9 mouse cellular contexts compared by ENCODE assay signal in genomic region chr16:44616376-44616775, GRCm38 (mm10). TPM values are rescaled to one million over a fixed set of nuclear protein-coding genes. Genes with fewer than 3 reads are reported as not detected.
DNase-seq lines count a peak whose midpoint lies in the region; ATAC-seq lines count a peak whose summit lies in the region.
"Had no signal": no experiment of that assay in that cellular context is flagged by ENCODE, and none has a peak within 500 bp of the region (broad histone marks: within the 10 kb centered on the region; RNA-seq: fewer than 3 reads in every experiment).

No protein-coding gene starts in this region.

- WGBS in kidney, embryonic 14.5 days: 5% methylated on average over 5 of the region's 5 CpGs
- WGBS in heart, embryonic 14.5 days: 6% methylated on average over 5 of the region's 5 CpGs

- no peak for DNase-seq in kidney, adult 8-10 months
- DNase-seq in cerebellum, postnatal 14 days: peak; percentile 61 to 69
- peak; percentile 57 for DNase-seq in mesoderm, embryonic 11.5 days (ENCODE audit: low read depth, low spot score)
- DNase-seq in ovary, postnatal 10 days (ENCODE audit: low spot score): no peak
- no peak for DNase-seq in kidney, adult 11 months
- no peak for DNase-seq in adrenal gland, adult 2 months

- H3K4me3 ChIP-seq in kidney, embryonic 14.5 days (ENCODE audit: low read length): no peak overlapping the region
- H3K4me3 ChIP-seq in heart, embryonic 14.5 days (ENCODE audit: control insufficient read depth in 1 of 2, insufficient read depth in 1 of 2, low read depth in 1 of 2, low read length in 2 of 2): no peak overlapping the region

- 0 out of 2 replicates have a peak overlapping the region, but pooled peaks have one; percentile 2 for H3K9ac ChIP-seq in kidney, embryonic 14.5 days (ENCODE audit: low read depth, low read length)
- no peak overlapping the region for H3K9ac ChIP-seq in heart, embryonic 14.5 days (ENCODE audit: low read length)

- H3K36me3 ChIP-seq in kidney, embryonic 14.5 days (ENCODE audit: control insufficient read depth, insufficient read depth, low read length): no peaks in the 10 kb centered on the region
- no peaks in the 10 kb centered on the region for H3K36me3 ChIP-seq in heart, embryonic 14.5 days (ENCODE audit: control insufficient read depth, insufficient read depth, low read length)

- no peak overlapping the region for H3K4me2 ChIP-seq in kidney, embryonic 14.5 days (replicated peaks; ENCODE audit: low read depth, low read length)
- H3K4me2 ChIP-seq in heart, embryonic 14.5 days (ENCODE audit: low read length): 0 out of 2 replicates have a peak overlapping the region, but pooled peaks have one; percentile 4

- peak overlapping the region; percentile 62; the same call in 1 of the 2 replicates for H3K27ac ChIP-seq in kidney, embryonic 14.5 days (ENCODE audit: low read depth, low read length)
- H3K27ac ChIP-seq in heart, embryonic 14.5 days (replicated peaks in 1 of 2; ENCODE audit: control insufficient read depth in 1 of 2, insufficient read depth in 1 of 2, low read depth in 2 of 2, low read length in 2 of 2): peak overlapping the region; percentile 62 to 66

- no peaks in the 10 kb centered on the region for H3K27me3 ChIP-seq in kidney, embryonic 14.5 days (ENCODE audit: control insufficient read depth, insufficient read depth, low read length)
- H3K27me3 ChIP-seq in heart, embryonic 14.5 days (ENCODE audit: control insufficient read depth, insufficient read depth, low read length): no peaks in the 10 kb centered on the region

- ATAC-seq in kidney, embryonic 14.5 days (ENCODE audit: low FRiP score, low TSS enrichment): peak; percentile 94
- ATAC-seq in heart, embryonic 14.5 days (ENCODE audit: insufficient number of reproducible peaks, insufficient read depth, low FRiP score, low read depth): peak; percentile 65; the same call in 1 of the 2 replicates

- no peaks in the 10 kb centered on the region for H3K9me3 ChIP-seq in kidney, embryonic 14.5 days (ENCODE audit: control insufficient read depth, low read length)
- H3K9me3 ChIP-seq in heart, embryonic 14.5 days (ENCODE audit: control insufficient read depth, low read length): no peaks in the 10 kb centered on the region

- H3K4me1 ChIP-seq in kidney, embryonic 14.5 days (ENCODE audit: control insufficient read depth, insufficient read depth, low read length): peaks cover 19% of the 10 kb centered on the region
- peaks cover 9 to 23% of the 10 kb centered on the region in 2 experiments for H3K4me1 ChIP-seq in heart, embryonic 14.5 days (ENCODE audit: control insufficient read depth in 2 of 2, insufficient read depth in 2 of 2, low read length in 2 of 2)

RNA-seq across cellular contexts. Expression of gene Boc, which starts 57.7 kb away (rescaled TPM):
- polyA plus RNA-seq in kidney, embryonic 14.5 days (2014; fragmentation: Nextera tagmentation; extraction: Ambion mirVana): 15.2 and 23.5 TPM in 2 replicates
- 6.0 and 7.6 TPM in 2 replicates for polyA plus RNA-seq in heart, embryonic 14.5 days (2014; fragmentation: Nextera tagmentation; extraction: Ambion mirVana)
- total RNA-seq in adrenal gland, adult 2 months (2021): 10 to 100 TPM; 46.3 to 52.1 TPM
- 73.4 and 94.6 TPM in 2 replicates for polyA plus RNA-seq in adrenal gland, adult 2 months (2012; rRNA removed)
- total RNA-seq: MEL had no signal

Comparison
In these comparisons a context has a peak if more than half of its experiments do, and no peak if none do; other contexts are left out.
1. DNase-seq: peak in cerebellum, postnatal 14 days (2 of 2) and mesoderm, embryonic 11.5 days (single experiment); none in kidney, adult 8-10 months (0 of 2), ovary, postnatal 10 days (single experiment), kidney, adult 11 months (single experiment) and adrenal gland, adult 2 months (single experiment).